Comparison of ENCODE assay signal across 19 mouse cellular contexts in genomic region chr19:54584687-54585237, GRCm38 (mm10).
A peak's percentile ranks its signal among the peaks of the same experiment; 100 is the strongest.
DNase-seq lines count a peak whose midpoint lies in the region; ATAC-seq and TF ChIP-seq lines count a peak whose summit lies in the region.
"Had no signal": no experiment of that assay in that cellular context is flagged by ENCODE, and none has a peak within 500 bp of the region (broad histone marks: within the 10 kb centered on the region; RNA-seq: fewer than 3 reads in every experiment).

No protein-coding gene starts in this region.

- TF ChIP-seq CTCF in midbrain, postnatal 0 days (IDR thresholded peaks at IDR 0.05), result no peak

- 58% methylated on average over 3 of the region's 3 CpGs for WGBS in hindbrain, embryonic 12.5 days
- WGBS in hindbrain, embryonic 11.5 days, result 64% methylated on average over 3 of the region's 3 CpGs
- WGBS in midbrain, embryonic 14.5 days, result 25% methylated on average over 3 of the region's 3 CpGs
- 29% methylated on average over 3 of the region's 3 CpGs for WGBS in midbrain, postnatal 0 days
- 38% methylated on average over 3 of the region's 3 CpGs for WGBS in midbrain, embryonic 15.5 days

- H3K27ac ChIP-seq in hindbrain, embryonic 12.5 days, result peak overlapping the region; percentile 25; the same call in 1 of the 2 replicates
- H3K27ac ChIP-seq in hindbrain, embryonic 11.5 days (ENCODE audit: low read depth, low read length), result no peak overlapping the region
- no peak overlapping the region for H3K27ac ChIP-seq in midbrain, embryonic 14.5 days (replicated peaks; ENCODE audit: low read depth, low read length)
- H3K27ac ChIP-seq in midbrain, postnatal 0 days (ENCODE audit: low read depth, low read length), result no peak overlapping the region
- no peak overlapping the region for H3K27ac ChIP-seq in ES-E14 (ENCODE audit: insufficient read depth, low read depth, low read length, poor library complexity, severe bottlenecking)
- no peak overlapping the region for H3K27ac ChIP-seq in midbrain, embryonic 15.5 days
- H3K27ac ChIP-seq: embryonic facial prominence, embryonic 10.5 days; forebrain, embryonic 13.5 days; heart, embryonic 13.5 days; hindbrain, embryonic 13.5 days; hindbrain, postnatal 0 days had no signal

- in situ Hi-C loops in ES-E14 (cut with MboI; ENCODE audit: low sequenced_read_pairs in 2 of 2, unreplicated experiment in 2 of 2), result no loop called here

- H3K4me3 ChIP-seq in hindbrain, embryonic 12.5 days, result no peak overlapping the region
- H3K4me3 ChIP-seq in hindbrain, embryonic 11.5 days (ENCODE audit: low read depth, low read length), result no peak overlapping the region
- H3K4me3 ChIP-seq in midbrain, embryonic 14.5 days (replicated peaks; ENCODE audit: low read depth, low read length), result no peak overlapping the region
- H3K4me3 ChIP-seq in midbrain, postnatal 0 days (ENCODE audit: low read depth, low read length), result no peak overlapping the region
- no peak overlapping the region for H3K4me3 ChIP-seq in ES-E14 (ENCODE audit: insufficient read depth in 1 of 2, low read depth in 1 of 2, low read length in 2 of 2, poor library complexity in 1 of 2, severe bottlenecking in 1 of 2)
- H3K4me3 ChIP-seq in midbrain, embryonic 15.5 days, result no peak overlapping the region
- H3K4me3 ChIP-seq: embryonic facial prominence, embryonic 10.5 days; forebrain, embryonic 13.5 days; heart, embryonic 13.5 days; hindbrain, embryonic 13.5 days had no signal

- no peaks in the 10 kb centered on the region for H3K9me3 ChIP-seq in hindbrain, embryonic 12.5 days (replicated peaks)
- no peaks in the 10 kb centered on the region for H3K9me3 ChIP-seq in hindbrain, embryonic 11.5 days (ENCODE audit: control insufficient read depth, low read length)
- no peaks in the 10 kb centered on the region for H3K9me3 ChIP-seq in midbrain, embryonic 14.5 days (ENCODE audit: control insufficient read depth, low read length)
- no peaks in the 10 kb centered on the region for H3K9me3 ChIP-seq in midbrain, postnatal 0 days (ENCODE audit: low read length)
- H3K9me3 ChIP-seq in ES-E14 (ENCODE audit: control insufficient read depth, insufficient read depth, low read depth, low read length), result no peaks in the 10 kb centered on the region
- H3K9me3 ChIP-seq in midbrain, embryonic 15.5 days, result no peaks in the 10 kb centered on the region
- H3K9me3 ChIP-seq: embryonic facial prominence, embryonic 10.5 days; forebrain, embryonic 13.5 days; heart, embryonic 13.5 days; hindbrain, embryonic 13.5 days had no signal

- no peak for DNase-seq in hindbrain, embryonic 11.5 days (ENCODE audit: low spot score)
- DNase-seq in midbrain, embryonic 14.5 days, result peak; percentile 47
- DNase-seq in midbrain, postnatal 0 days (ENCODE audit: low spot score), result no peak
- DNase-seq in ES-E14 (ENCODE audit: low read depth, low spot score), result peak; percentile 3
- no peak for DNase-seq in urinary bladder, postnatal 14 days (ENCODE audit: low spot score)
- DNase-seq in urinary bladder, postnatal 36 days (ENCODE audit: low spot score in 2 of 2), result no peak
- DNase-seq: adrenal gland, postnatal 14 days; cerebellum, adult 2 months; cerebellum, postnatal 10 days; forebrain, postnatal 0 days; gastrocnemius, postnatal 14 days; heart, postnatal 36 days had no signal

- H3K4me1 ChIP-seq in hindbrain, embryonic 12.5 days, result peaks cover 3% of the 10 kb centered on the region; the same call in 1 of the 2 replicates
- H3K4me1 ChIP-seq in hindbrain, embryonic 11.5 days (replicated peaks; ENCODE audit: control insufficient read depth, insufficient read depth, low read length), result no peaks in the 10 kb centered on the region
- H3K4me1 ChIP-seq in midbrain, embryonic 14.5 days (ENCODE audit: control insufficient read depth, insufficient read depth, low read length), result no peaks in the 10 kb centered on the region
- no peaks in the 10 kb centered on the region for H3K4me1 ChIP-seq in midbrain, postnatal 0 days (ENCODE audit: insufficient read depth, low read length)
- no peaks in the 10 kb centered on the region for H3K4me1 ChIP-seq in ES-E14 (ENCODE audit: control insufficient read depth in 2 of 2, insufficient read depth in 2 of 2, low read length in 2 of 2, poor library complexity in 1 of 2)
- no peaks in the 10 kb centered on the region for H3K4me1 ChIP-seq in midbrain, embryonic 15.5 days
- H3K4me1 ChIP-seq: embryonic facial prominence, embryonic 10.5 days; heart, embryonic 13.5 days had no signal

- H3K9ac ChIP-seq in hindbrain, embryonic 12.5 days, result no peak overlapping the region
- H3K9ac ChIP-seq in hindbrain, embryonic 11.5 days (ENCODE audit: low read depth, low read length), result no peak overlapping the region
- H3K9ac ChIP-seq in midbrain, embryonic 14.5 days (replicated peaks; ENCODE audit: low read length), result no peak overlapping the region
- H3K9ac ChIP-seq in midbrain, postnatal 0 days (replicated peaks; ENCODE audit: low read length, poor library complexity, severe bottlenecking), result no peak overlapping the region
- H3K9ac ChIP-seq in ES-E14 (ENCODE audit: insufficient read depth, low read depth, low read length, poor library complexity, severe bottlenecking), result no peak overlapping the region
- H3K9ac ChIP-seq in midbrain, embryonic 15.5 days, result no peak overlapping the region
- H3K9ac ChIP-seq: forebrain, embryonic 13.5 days; forebrain, postnatal 0 days; heart, embryonic 13.5 days; hindbrain, embryonic 13.5 days had no signal

- no peak overlapping the region for H3K4me2 ChIP-seq in hindbrain, embryonic 12.5 days (replicated peaks)
- no peak overlapping the region for H3K4me2 ChIP-seq in hindbrain, embryonic 11.5 days (replicated peaks; ENCODE audit: low read depth, low read length)
- H3K4me2 ChIP-seq in midbrain, embryonic 14.5 days (ENCODE audit: low read length), result no peak overlapping the region
- no peak overlapping the region for H3K4me2 ChIP-seq in midbrain, postnatal 0 days (ENCODE audit: low read depth, low read length, poor library complexity, severe bottlenecking)
- H3K4me2 ChIP-seq in midbrain, embryonic 15.5 days, result no peak overlapping the region
- H3K4me2 ChIP-seq: forebrain, embryonic 13.5 days; heart, embryonic 13.5 days; hindbrain, embryonic 13.5 days had no signal

- peak; percentile 48 for ATAC-seq in hindbrain, embryonic 12.5 days (ENCODE audit: low FRiP score)
- no peak for ATAC-seq in hindbrain, embryonic 11.5 days (ENCODE audit: low FRiP score)
- ATAC-seq in midbrain, embryonic 14.5 days (ENCODE audit: low FRiP score, low TSS enrichment), result no peak; the same call in 1 of the 2 replicates
- ATAC-seq in midbrain, postnatal 0 days (ENCODE audit: low FRiP score), result no peak
- ATAC-seq in midbrain, embryonic 15.5 days (replicated peaks), result peak; percentile 71; the same call in 1 of the 2 replicates
- ATAC-seq: forebrain, embryonic 13.5 days; forebrain, postnatal 0 days; hindbrain, postnatal 0 days had no signal

- no peaks in the 10 kb centered on the region for H3K27me3 ChIP-seq in hindbrain, embryonic 12.5 days
- no peaks in the 10 kb centered on the region for H3K27me3 ChIP-seq in hindbrain, embryonic 11.5 days (ENCODE audit: control insufficient read depth, insufficient read depth, low read length)
- no peaks in the 10 kb centered on the region for H3K27me3 ChIP-seq in midbrain, embryonic 14.5 days (ENCODE audit: control insufficient read depth, insufficient read depth, low read length)
- H3K27me3 ChIP-seq in midbrain, postnatal 0 days (ENCODE audit: insufficient read depth, low read length), result no peaks in the 10 kb centered on the region
- no peaks in the 10 kb centered on the region for H3K27me3 ChIP-seq in midbrain, embryonic 15.5 days (replicated peaks)
- H3K27me3 ChIP-seq: forebrain, embryonic 13.5 days; heart, embryonic 13.5 days; hindbrain, embryonic 13.5 days had no signal

- H3K36me3 ChIP-seq in hindbrain, embryonic 12.5 days, result no peaks in the 10 kb centered on the region
- no peaks in the 10 kb centered on the region for H3K36me3 ChIP-seq in hindbrain, embryonic 11.5 days (ENCODE audit: control insufficient read depth, insufficient read depth, low read length)
- H3K36me3 ChIP-seq in midbrain, embryonic 14.5 days (ENCODE audit: control insufficient read depth, insufficient read depth, low read length), result no peaks in the 10 kb centered on the region
- no peaks in the 10 kb centered on the region for H3K36me3 ChIP-seq in midbrain, postnatal 0 days (ENCODE audit: insufficient read depth, low read length)
- no peaks in the 10 kb centered on the region for H3K36me3 ChIP-seq in ES-E14 (ENCODE audit: control insufficient read depth, insufficient read depth, low read length, poor library complexity, severe bottlenecking)
- no peaks in the 10 kb centered on the region for H3K36me3 ChIP-seq in midbrain, embryonic 15.5 days (replicated peaks)
- H3K36me3 ChIP-seq: embryonic facial prominence, embryonic 10.5 days; heart, embryonic 13.5 days; hindbrain, embryonic 13.5 days had no signal

TF ChIP-seq in ES-E14, 5 proteins besides CTCF, POLR2A, EP300 and RAD21:
- no peak for TF ChIP-seq ZNF384 (IDR thresholded peaks at IDR 0.05; ENCODE audit: low read depth, low read length)
- TF ChIP-seq MAFK (IDR thresholded peaks at IDR 0.05; ENCODE audit: insufficient read depth, low read depth, low read length), result no peak
TF ChIP-seq in ES-E14: peak in this region for 0.

Comparison
In these comparisons a context has a peak if more than half of its experiments do, and no peak if none do; other contexts are left out.
1. ATAC-seq: peak in hindbrain, embryonic 12.5 days (single experiment) and midbrain, embryonic 15.5 days (single experiment); none in hindbrain, embryonic 11.5 days (single experiment), midbrain, embryonic 14.5 days (single experiment) and midbrain, postnatal 0 days (single experiment).
2. DNase-seq: peak in midbrain, embryonic 14.5 days (single experiment) and ES-E14 (single experiment); none in hindbrain, embryonic 11.5 days (single experiment), midbrain, postnatal 0 days (single experiment), urinary bladder, postnatal 14 days (single experiment) and urinary bladder, postnatal 36 days (0 of 2).